Mouse (Mus musculus) adrenal gland, postnatal 4 days (tissue): ENCODE results near the gene Xpnpep2. TPM values are rescaled to one million over a fixed set of nuclear protein-coding genes. Genes with fewer than 3 reads are reported as not detected.

ENCODE experiments used
- DNase-seq, 2 experiments: peaks; one replicate each; pipeline ENCODE4 v3.0.0; 2021 to 2022; ENCODE audit warnings: low spot score in 2 of 2, mixed read lengths in 2 of 2
- long read RNA-seq, 2 experiments: library from polyadenylated mRNA; stranded (forward); transcript quantifications; one replicate each; pipeline ENCODE4 v2.0.0; 2021
- total RNA-seq, 2 experiments: library from RNA; stranded (reverse); gene quantifications; 2 replicates each; pipeline ENCODE4 v1.2.3; 2021

Gene Xpnpep2
- 1 to 10 TPM; 1.5 to 7.1 TPM for total RNA-seq
- long read RNA-seq, experiment 1, partial matches to known transcripts = 2 of 3 reads
- long read RNA-seq, experiment 1, other reads (novel, unspliced or antisense) = 0 of 3 reads
- long read RNA-seq, experiment 2, partial matches to known transcripts = 4 of 4 reads
- long read RNA-seq, experiment 2, other reads (novel, unspliced or antisense) = 0 of 4 reads

- no peak for DNase-seq
Observed at GRCm38 (mm10) chrX:48108394-48109315, at the start of gene Xpnpep2. Gene Xpnpep2 (plus strand): TSS chrX:48108725.

GRCm38 (mm10) chrX:48062481-48062880, 46.0 kb upstream of the Xpnpep2 start:
- no peak for DNase-seq

- DNase-seq = no peak
Observed at GRCm38 (mm10) chrX:48064166-48064853, 44.2 kb upstream of the Xpnpep2 start.

- DNase-seq = no peak
Observed at GRCm38 (mm10) chrX:48066891-48067290, 41.6 kb upstream of the Xpnpep2 start.

GRCm38 (mm10) chrX:48071961-48072360, 36.6 kb upstream of the Xpnpep2 start:
- DNase-seq = no peak

- no peak for DNase-seq
Observed at GRCm38 (mm10) chrX:48072401-48072800, 36.1 kb upstream of the Xpnpep2 start.

- DNase-seq = no peak
Observed at GRCm38 (mm10) chrX:48074691-48075090, 33.8 kb upstream of the Xpnpep2 start.

GRCm38 (mm10) chrX:48076806-48077425, 31.6 kb upstream of the Xpnpep2 start:
- no peak for DNase-seq

GRCm38 (mm10) chrX:48082364-48082763, 26.2 kb upstream of the Xpnpep2 start:
- DNase-seq = no peak

- DNase-seq = no peak
Observed at GRCm38 (mm10) chrX:48092129-48092528, 16.4 kb upstream of the Xpnpep2 start.

GRCm38 (mm10) chrX:48093555-48093954, 15.0 kb upstream of the Xpnpep2 start:
- no peak for DNase-seq

- no peak for DNase-seq
Observed at GRCm38 (mm10) chrX:48094658-48095057, 13.9 kb upstream of the Xpnpep2 start.

- DNase-seq = no peak
Observed at GRCm38 (mm10) chrX:48096580-48096979, 11.9 kb upstream of the Xpnpep2 start.

GRCm38 (mm10) chrX:48098470-48099129, 9.9 kb upstream of the Xpnpep2 start:
- no peak for DNase-seq

- no peak for DNase-seq
Observed at GRCm38 (mm10) chrX:48099871-48100270, 8.7 kb upstream of the Xpnpep2 start.

- DNase-seq = no peak
Observed at GRCm38 (mm10) chrX:48103256-48103655, 5.3 kb upstream of the Xpnpep2 start.

- DNase-seq = no peak
Observed at GRCm38 (mm10) chrX:48104736-48105441, 3.6 kb upstream of the Xpnpep2 start.

- DNase-seq = no peak
Observed at GRCm38 (mm10) chrX:48106226-48106625, 2.3 kb upstream of the Xpnpep2 start.

- DNase-seq = no peak
Observed at GRCm38 (mm10) chrX:48109316-48109655, 761 bp downstream of the Xpnpep2 start.

- no peak for DNase-seq
Observed at GRCm38 (mm10) chrX:48119294-48119693, 10.8 kb downstream of the Xpnpep2 start.
